Mouse (Mus musculus) heart, postnatal 0 days (tissue): ENCODE data around the gene Arhgef10l.

Source experiments
- CTCF ChIP-seq: IDR thresholded peaks from 2 replicates; pipeline ENCODE4 v1.5.1; 2016; ENCODE audit warnings: antibody characterized with exemption, control low read depth, low read depth
- EP300 ChIP-seq: IDR thresholded peaks from 2 replicates; pipeline ENCODE4 v1.6.1; 2016; ENCODE audit warnings: antibody characterized with exemption, low read depth

- no peak for TF ChIP-seq CTCF
- TF ChIP-seq EP300: no peak
These were observed 109.3 kb downstream of the Arhgef10l start for GRCm38 (mm10) chr4:140556561-140556960.
